Mouse (Mus musculus): ENCODE data around the gene Lamc3. TPM values are rescaled to one million over a fixed set of nuclear protein-coding genes. Genes with fewer than 3 reads are reported as not detected.
"Not testable (repeated sequence)": the region's sequence is repeated elsewhere in the genome, so short reads cannot be mapped to it uniquely, and the experiment has no call there.

The Lamc3 gene
- polyA plus RNA-seq, 1 experiment from 2014 or later = 0.32 TPM

- 26% methylated on average over 9 of the region's 9 CpGs for WGBS
- ATAC-seq (ENCODE audit: extremely low read depth, insufficient number of reproducible peaks, low FRiP score, low TSS enrichment) = no peak
- H3K4me2 ChIP-seq = no peak overlapping the region
- H3K27ac ChIP-seq (replicated peaks) = no peak overlapping the region
- no peak overlapping the region for H3K4me3 ChIP-seq
- H3K27me3 ChIP-seq (replicated peaks) = peaks cover 12% of the 10 kb centered on the region
- no peaks in the 10 kb centered on the region for H3K36me3 ChIP-seq
- H3K4me1 ChIP-seq = peaks cover 18% of the 10 kb centered on the region
- H3K9ac ChIP-seq = no peak overlapping the region
- H3K9me3 ChIP-seq = no peaks in the 10 kb centered on the region
Measured at GRCm38 (mm10) chr2:31905682-31906081, 18.6 kb downstream of the Lamc3 start.

DNA sequence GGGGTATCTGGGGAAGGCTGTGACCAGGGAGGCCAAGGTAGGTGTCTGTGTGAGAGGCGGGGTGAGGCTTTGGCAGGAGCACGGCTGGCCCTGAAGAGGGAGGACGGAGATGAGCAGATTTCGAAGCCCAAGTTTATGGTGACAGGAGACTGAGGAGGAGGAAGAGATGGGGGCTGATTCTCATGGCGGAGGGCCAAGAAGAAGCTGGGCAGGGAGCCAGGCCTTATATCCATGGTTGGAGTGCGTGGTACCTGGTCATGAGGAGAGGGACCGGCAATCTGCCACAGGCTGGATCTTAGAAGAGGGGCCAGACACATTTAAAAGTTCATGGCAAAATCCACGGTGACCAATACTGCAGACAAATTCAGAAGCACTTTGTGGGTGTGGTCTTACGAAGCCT lies 19.3 kb downstream of the Lamc3 start:
- H3K9ac ChIP-seq = no peak overlapping the region
- 53% methylated on average over 9 of the region's 9 CpGs for WGBS

GRCm38 (mm10) chr2:31912575-31912974 lies 25.5 kb downstream of the Lamc3 start:
- Histone ChIP-seq H3K36me3 (no peaks in the 10 kb centered on the region), H3K4me1 (no peaks in the 10 kb centered on the region), H3K27ac (replicated peaks) (no peak overlapping the region), H3K9me3 (no peaks in the 10 kb centered on the region), H3K9ac (no peak overlapping the region), H3K4me3 (no peak overlapping the region), H3K4me2 (no peak overlapping the region), H3K27me3 (replicated peaks) (peaks cover 12% of the 10 kb centered on the region; the same call in 1 of the 2 replicates)
- WGBS = 64% methylated on average over 4 of the region's 4 CpGs
- ATAC-seq (ENCODE audit: extremely low read depth, insufficient number of reproducible peaks, low FRiP score, low TSS enrichment) = no peak

More for the DNA sequence above, 19.3 kb downstream of the Lamc3 start:
- H3K27ac ChIP-seq (replicated peaks) = no peak overlapping the region
- H3K9me3 ChIP-seq = no peaks in the 10 kb centered on the region
- no peaks in the 10 kb centered on the region for H3K36me3 ChIP-seq
- no peak for ATAC-seq (ENCODE audit: extremely low read depth, insufficient number of reproducible peaks, low FRiP score, low TSS enrichment)
- H3K4me1 ChIP-seq = peaks cover 18% of the 10 kb centered on the region
- H3K4me3 ChIP-seq = no peak overlapping the region
- no peak overlapping the region for H3K4me2 ChIP-seq
- H3K27me3 ChIP-seq (replicated peaks) = peaks cover 12% of the 10 kb centered on the region

DNA sequence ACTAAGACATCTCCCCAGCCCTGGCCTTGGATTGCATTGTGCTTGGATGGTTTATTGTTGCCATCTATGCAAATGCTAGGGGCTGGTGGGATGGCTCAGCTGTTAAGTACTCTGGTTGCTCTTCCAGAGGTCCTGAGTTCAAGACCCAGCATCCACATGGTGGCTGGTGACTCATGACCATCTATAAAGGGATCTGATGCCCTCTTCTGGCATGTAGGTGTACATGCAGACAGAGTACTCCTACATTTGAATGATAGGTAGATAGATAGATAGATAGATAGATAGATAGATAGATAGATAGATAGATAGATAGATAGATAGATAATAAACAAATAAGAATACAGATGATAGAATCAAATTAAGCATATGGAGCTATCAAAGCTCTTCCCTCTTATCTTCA lies 27.1 kb downstream of the Lamc3 start:
- H3K9ac ChIP-seq; H3K27ac ChIP-seq (replicated peaks); H3K9me3 ChIP-seq; H3K4me3 ChIP-seq; H3K4me1 ChIP-seq; H3K4me2 ChIP-seq; H3K36me3 ChIP-seq; ATAC-seq (ENCODE audit: extremely low read depth, insufficient number of reproducible peaks, low FRiP score, low TSS enrichment): not testable (repeated sequence)
- peaks cover 16% of the 10 kb centered on the region; the same call in 1 of the 2 replicates for H3K27me3 ChIP-seq (replicated peaks)

- no peak overlapping the region for H3K4me3 ChIP-seq
- no peaks in the 10 kb centered on the region for H3K4me1 ChIP-seq
- no peak for ATAC-seq (ENCODE audit: extremely low read depth, insufficient number of reproducible peaks, low FRiP score, low TSS enrichment)
- no peaks in the 10 kb centered on the region for H3K9me3 ChIP-seq
- no peak overlapping the region for H3K9ac ChIP-seq
- WGBS = 28% methylated on average over 4 of the region's 4 CpGs
- H3K27ac ChIP-seq (replicated peaks) = no peak overlapping the region
- no peak overlapping the region for H3K4me2 ChIP-seq
- H3K27me3 ChIP-seq (replicated peaks) = peaks cover 18% of the 10 kb centered on the region
- no peaks in the 10 kb centered on the region for H3K36me3 ChIP-seq
Measured at GRCm38 (mm10) chr2:31915112-31915511, 28.0 kb downstream of the Lamc3 start.

GRCm38 (mm10) chr2:31917636-31918035 lies 30.5 kb downstream of the Lamc3 start:
- Histone ChIP-seq H3K9me3 (no peaks in the 10 kb centered on the region), H3K9ac (no peak overlapping the region), H3K4me3 (no peak overlapping the region), H3K27me3 (replicated peaks) (peaks cover 42% of the 10 kb centered on the region), H3K4me1 (no peaks in the 10 kb centered on the region), H3K27ac (replicated peaks) (no peak overlapping the region), H3K36me3 (no peaks in the 10 kb centered on the region), H3K4me2 (no peak overlapping the region)
- 27% methylated on average over 4 of the region's 4 CpGs for WGBS
- no peak for ATAC-seq (ENCODE audit: extremely low read depth, insufficient number of reproducible peaks, low FRiP score, low TSS enrichment)

- ATAC-seq (ENCODE audit: extremely low read depth, insufficient number of reproducible peaks, low FRiP score, low TSS enrichment) = no peak
- Histone ChIP-seq H3K4me1 (no peaks in the 10 kb centered on the region), H3K4me3 (no peak overlapping the region), H3K9me3 (no peaks in the 10 kb centered on the region), H3K36me3 (no peaks in the 10 kb centered on the region), H3K4me2 (no peak overlapping the region), H3K9ac (no peak overlapping the region), H3K27me3 (replicated peaks) (peaks cover 61% of the 10 kb centered on the region), H3K27ac (replicated peaks) (no peak overlapping the region)
- 64% methylated on average over 4 of the region's 4 CpGs for WGBS
Measured at GRCm38 (mm10) chr2:31923645-31924044, 36.6 kb downstream of the Lamc3 start.

GRCm38 (mm10) chr2:31924811-31925210 lies 37.7 kb downstream of the Lamc3 start:
- WGBS = 26% methylated on average over 9 of the region's 9 CpGs
- H3K27me3 ChIP-seq (replicated peaks) = peaks cover 67% of the 10 kb centered on the region

GRCm38 (mm10) chr2:31925936-31926335 lies 38.8 kb downstream of the Lamc3 start:
- peaks cover 56% of the 10 kb centered on the region for H3K27me3 ChIP-seq (replicated peaks)
- H3K4me3 ChIP-seq = no peak overlapping the region
- no peak overlapping the region for H3K4me2 ChIP-seq
- no peaks in the 10 kb centered on the region for H3K4me1 ChIP-seq
- WGBS = 49% methylated on average over 4 of the region's 4 CpGs
- no peak overlapping the region for H3K27ac ChIP-seq (replicated peaks)
- no peaks in the 10 kb centered on the region for H3K9me3 ChIP-seq
- no peak overlapping the region for H3K9ac ChIP-seq
- no peaks in the 10 kb centered on the region for H3K36me3 ChIP-seq
- no peak for ATAC-seq (ENCODE audit: extremely low read depth, insufficient number of reproducible peaks, low FRiP score, low TSS enrichment)

More at GRCm38 (mm10) chr2:31924811-31925210, 37.7 kb downstream of the Lamc3 start:
- H3K9me3 ChIP-seq = no peaks in the 10 kb centered on the region
- no peak overlapping the region for H3K27ac ChIP-seq (replicated peaks)
- no peak for ATAC-seq (ENCODE audit: extremely low read depth, insufficient number of reproducible peaks, low FRiP score, low TSS enrichment)
- no peaks in the 10 kb centered on the region for H3K36me3 ChIP-seq
- no peaks in the 10 kb centered on the region for H3K4me1 ChIP-seq
- H3K9ac ChIP-seq = no peak overlapping the region
- no peak overlapping the region for H3K4me3 ChIP-seq
- no peak overlapping the region for H3K4me2 ChIP-seq

GRCm38 (mm10) chr2:31929664-31930063 lies 42.6 kb downstream of the Lamc3 start:
- H3K9me3 ChIP-seq = no peaks in the 10 kb centered on the region

DNA sequence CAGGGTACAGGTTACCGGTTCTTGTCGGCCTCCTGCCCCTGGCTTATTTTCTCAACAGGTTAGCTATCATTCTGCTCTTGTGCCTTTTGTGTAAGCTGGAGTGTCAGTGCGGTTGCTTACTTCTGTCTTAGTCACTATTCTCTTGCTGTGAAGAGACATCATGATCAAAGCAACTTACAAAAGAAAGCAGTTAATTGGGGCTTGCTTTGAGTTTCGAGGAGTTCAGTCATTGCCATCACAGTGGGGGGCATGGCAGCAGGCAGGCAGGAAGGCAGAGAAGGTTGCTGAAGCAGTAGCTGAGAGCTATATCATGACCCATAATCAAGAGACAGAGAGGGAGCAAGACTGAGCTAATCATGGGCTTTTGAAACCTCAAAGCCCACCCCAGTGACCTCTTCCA lies 47.5 kb downstream of the Lamc3 start:
- H3K4me3 ChIP-seq = no peak overlapping the region
- H3K27ac ChIP-seq (replicated peaks) = no peak overlapping the region
- no peak overlapping the region for H3K4me2 ChIP-seq
- H3K4me1 ChIP-seq = peaks cover 10% of the 10 kb centered on the region
- H3K36me3 ChIP-seq = no peaks in the 10 kb centered on the region
- H3K27me3 ChIP-seq (replicated peaks) = peaks cover 6% of the 10 kb centered on the region
- no peak for ATAC-seq (ENCODE audit: extremely low read depth, insufficient number of reproducible peaks, low FRiP score, low TSS enrichment)
- H3K9ac ChIP-seq = no peak overlapping the region
- WGBS = 54% methylated on average over 4 of the region's 4 CpGs
- no peaks in the 10 kb centered on the region for H3K9me3 ChIP-seq

More at GRCm38 (mm10) chr2:31929664-31930063, 42.6 kb downstream of the Lamc3 start:
- H3K4me2 ChIP-seq = no peak overlapping the region
- H3K27me3 ChIP-seq (replicated peaks) = peaks cover 28% of the 10 kb centered on the region
- H3K4me1 ChIP-seq = peaks cover 1% of the 10 kb centered on the region; the same call in 1 of the 2 replicates
- no peak overlapping the region for H3K4me3 ChIP-seq
- no peak overlapping the region for H3K27ac ChIP-seq (replicated peaks)
- no peak for ATAC-seq (ENCODE audit: extremely low read depth, insufficient number of reproducible peaks, low FRiP score, low TSS enrichment)
- no peaks in the 10 kb centered on the region for H3K36me3 ChIP-seq
- no peak overlapping the region for H3K9ac ChIP-seq
- 71% methylated on average over 3 of the region's 3 CpGs for WGBS

DNA sequence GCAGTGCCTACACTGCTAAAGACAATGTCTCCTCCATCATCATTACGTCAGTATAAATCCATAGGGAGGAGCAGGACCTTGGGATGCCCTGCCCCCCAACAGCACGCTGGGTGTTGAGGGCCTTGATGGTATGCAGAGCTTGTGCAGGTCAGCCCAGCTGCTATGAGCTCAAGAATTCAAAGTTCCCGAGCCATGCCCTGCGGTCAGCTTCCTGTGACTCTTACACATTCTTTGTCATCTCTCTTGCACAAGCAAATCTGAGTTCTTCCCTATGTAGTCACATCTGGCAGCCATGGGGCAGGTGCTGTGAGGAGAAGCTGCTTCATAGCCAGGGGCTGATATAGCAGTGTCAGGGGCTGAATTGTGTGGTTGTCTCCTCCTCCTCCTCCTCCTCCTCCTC lies 48.0 kb downstream of the Lamc3 start:
- ATAC-seq (ENCODE audit: extremely low read depth, insufficient number of reproducible peaks, low FRiP score, low TSS enrichment) = no peak
- 29% methylated on average over 4 of the region's 4 CpGs for WGBS
- H3K4me3 ChIP-seq = no peak overlapping the region

More for the DNA sequence above, 48.0 kb downstream of the Lamc3 start:
- no peak overlapping the region for H3K27ac ChIP-seq (replicated peaks)
- H3K4me1 ChIP-seq = peaks cover 10% of the 10 kb centered on the region
- peaks cover 6% of the 10 kb centered on the region for H3K27me3 ChIP-seq (replicated peaks)
- H3K4me2 ChIP-seq = no peak overlapping the region
- no peaks in the 10 kb centered on the region for H3K36me3 ChIP-seq
- H3K9ac ChIP-seq = no peak overlapping the region
- no peaks in the 10 kb centered on the region for H3K9me3 ChIP-seq

Measured in heart, embryonic 13.5 days (tissue).